Mouse (Mus musculus): ENCODE results near the gene 6030445D17Rik.
A peak's percentile ranks its signal among the peaks of the same experiment; 100 is the strongest.

6030445D17Rik gene

GRCm38 (mm10) chr4:136462086-136462838, at the start of gene 6030445D17Rik:
TSS of gene 6030445D17Rik (plus strand) at chr4:136462250.
- DNase-seq (ENCODE audit: low read depth, low spot score): peak; percentile 69

GRCm38 (mm10) chr4:136415477-136415876, 46.6 kb upstream of the 6030445D17Rik start:
- DNase-seq (ENCODE audit: low read depth, low spot score): no peak

GRCm38 (mm10) chr4:136418962-136419361, 43.1 kb upstream of the 6030445D17Rik start:
- no peak for DNase-seq (ENCODE audit: low read depth, low spot score)

GRCm38 (mm10) chr4:136419386-136419785, 42.7 kb upstream of the 6030445D17Rik start:
- DNase-seq (ENCODE audit: low read depth, low spot score): no peak

DNA sequence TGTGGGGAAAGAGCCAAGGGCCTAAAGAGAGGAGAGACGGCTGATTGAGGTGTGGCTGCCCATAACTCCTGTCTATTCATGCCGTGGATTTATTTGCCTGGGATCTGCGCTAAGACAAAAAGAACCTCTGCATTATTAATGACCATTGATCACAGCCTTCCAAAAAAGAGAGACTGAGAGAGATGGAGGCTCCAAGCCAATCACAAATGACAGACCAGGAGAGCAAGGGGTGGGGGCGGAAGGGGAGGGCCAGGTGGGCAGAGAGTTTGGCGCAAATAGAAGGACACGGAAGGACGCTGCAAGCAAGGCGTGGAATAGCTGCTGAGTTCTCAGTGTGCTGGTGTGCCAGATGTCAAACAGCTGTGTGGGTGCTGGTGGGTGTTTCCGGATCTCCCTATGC, 38.8 kb upstream of the 6030445D17Rik start, which contains the start of gene Htr1d:
TSS of gene Htr1d (plus strand) at position 301 of the 400 bp plus-strand sequence.
- no peak for DNase-seq (ENCODE audit: low read depth, low spot score)

GRCm38 (mm10) chr4:136424120-136424999, 37.7 kb upstream of the 6030445D17Rik start:
- peak; percentile 9 for DNase-seq (ENCODE audit: low read depth, low spot score)

DNA sequence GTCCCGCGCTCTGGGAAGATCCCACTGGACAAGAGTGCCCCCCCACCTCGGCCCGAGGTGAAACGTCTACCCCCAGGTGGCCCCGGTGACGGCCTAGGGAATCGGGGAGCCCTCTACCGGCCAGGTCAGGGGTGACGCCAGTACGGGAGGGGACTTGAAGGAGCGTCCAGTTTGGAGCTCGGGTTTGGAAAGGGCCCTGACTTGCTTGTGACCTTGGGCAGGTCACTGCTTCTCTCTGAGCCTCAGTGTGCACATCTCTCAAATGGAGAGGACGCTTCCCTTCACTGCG, 37.1 kb upstream of the 6030445D17Rik start:
- peak; percentile 38 for DNase-seq (ENCODE audit: low read depth, low spot score)

DNA sequence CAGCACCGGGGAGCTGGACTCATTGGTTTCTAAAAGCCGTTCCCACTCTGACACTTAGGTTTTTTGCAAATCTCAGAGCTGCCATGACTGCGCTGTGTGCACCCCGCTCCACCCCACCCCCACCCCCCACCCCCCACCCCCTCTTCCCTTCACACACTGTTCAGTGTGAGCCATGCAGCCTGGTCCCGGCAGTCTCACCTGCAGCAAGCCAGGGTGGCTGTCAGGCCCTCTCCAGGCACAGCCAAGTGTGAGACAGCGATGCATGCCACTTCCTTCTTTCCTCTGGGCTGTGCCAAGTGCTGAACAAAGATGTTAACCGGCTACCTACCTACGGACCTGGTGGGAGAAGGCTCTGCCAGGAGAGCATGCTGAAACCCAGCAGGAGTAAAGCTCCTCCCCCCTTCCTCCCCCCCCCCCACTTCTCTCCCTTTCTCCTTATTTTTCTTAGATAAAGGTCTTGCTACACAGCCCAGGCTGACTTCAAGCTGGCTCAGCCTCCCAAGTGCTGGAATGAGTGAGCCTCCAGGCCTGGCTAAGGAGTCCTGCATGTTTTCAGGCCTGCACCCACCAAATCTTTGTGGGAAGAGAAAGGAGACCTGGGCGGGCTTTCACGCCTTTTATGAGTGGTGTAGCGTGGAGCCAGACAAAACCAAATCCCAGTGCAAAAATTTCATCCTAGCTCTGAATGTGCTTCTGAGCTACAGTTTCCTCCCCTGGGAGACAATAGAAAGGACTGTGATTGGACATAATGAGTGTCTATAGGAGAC, 31.3 kb upstream of the 6030445D17Rik start:
- no peak for DNase-seq (ENCODE audit: low read depth, low spot score)

- DNase-seq (ENCODE audit: low read depth, low spot score): peak; percentile 65
Observed at GRCm38 (mm10) chr4:136431376-136431693, 30.7 kb upstream of the 6030445D17Rik start.

DNA sequence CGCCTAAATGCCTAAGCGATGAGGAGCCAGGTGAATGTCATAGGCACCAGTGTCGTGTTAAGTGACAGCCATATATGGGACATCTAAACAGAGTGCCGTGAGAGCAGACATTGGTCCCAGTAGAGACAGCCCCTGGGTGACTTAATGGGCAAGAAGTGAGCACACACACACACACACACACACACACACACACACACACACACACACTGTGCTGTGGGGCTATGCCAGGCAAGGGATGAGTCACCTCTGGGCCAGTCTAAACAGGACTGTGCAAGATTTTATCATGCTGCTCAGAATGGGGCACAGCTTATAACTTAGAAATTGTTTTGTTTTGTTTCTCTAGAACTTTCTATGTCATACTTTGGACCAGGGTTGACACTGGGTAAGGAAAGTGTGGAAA, 28.0 kb upstream of the 6030445D17Rik start:
- DNase-seq (ENCODE audit: low read depth, low spot score): no peak

DNA sequence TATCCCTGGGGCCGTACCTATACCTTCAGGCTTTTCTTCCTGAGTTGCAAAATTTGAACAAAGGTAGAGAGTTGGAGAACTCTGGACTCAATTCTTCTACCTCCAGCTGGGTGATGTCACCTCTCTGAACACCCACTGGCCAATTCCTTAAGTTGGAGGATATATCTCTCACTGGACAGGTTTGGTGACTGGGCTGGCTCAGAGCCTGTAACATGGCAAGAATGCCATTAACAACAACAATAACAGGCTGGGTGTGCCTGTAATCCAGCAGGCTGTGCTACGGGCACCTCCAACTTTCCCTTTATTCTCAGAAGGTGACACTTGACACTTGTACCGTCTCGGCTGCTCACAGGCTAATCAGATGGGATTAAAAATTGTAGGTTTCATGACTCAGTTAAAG, 22.9 kb upstream of the 6030445D17Rik start:
- no peak for DNase-seq (ENCODE audit: low read depth, low spot score)

DNA sequence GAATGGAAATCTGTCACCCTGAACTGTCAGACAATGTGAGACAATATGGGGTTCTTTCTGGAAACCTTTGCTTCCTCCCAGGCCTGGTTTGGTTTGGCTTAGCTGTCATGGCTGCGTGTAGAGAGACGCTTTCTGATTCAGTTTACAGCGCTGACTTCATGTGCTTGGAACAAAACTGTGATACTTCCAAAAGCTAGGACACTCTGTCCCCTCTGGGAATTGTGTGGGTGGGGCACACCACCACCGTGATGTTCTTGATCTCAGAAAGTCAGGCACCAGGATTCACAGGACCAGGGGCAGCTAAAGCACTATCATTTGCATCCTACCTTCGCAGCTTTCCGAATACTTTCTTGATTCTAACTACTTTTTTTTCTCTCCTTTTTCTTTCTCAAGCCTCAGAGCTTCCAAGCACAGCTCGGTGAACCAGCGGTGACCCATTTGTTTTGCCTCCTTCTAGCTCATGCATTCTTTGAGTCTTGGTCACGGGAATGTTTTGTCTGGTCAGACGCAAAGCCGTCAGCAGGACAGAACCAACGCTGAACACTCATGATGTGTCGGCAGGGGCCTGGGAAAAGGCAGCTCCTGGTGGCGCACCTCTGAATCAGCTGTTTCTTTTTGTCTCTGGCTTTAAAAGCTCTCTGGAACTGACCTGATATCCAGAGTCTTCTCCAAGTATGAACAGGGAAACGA, 20.6 kb upstream of the 6030445D17Rik start:
- no peak for DNase-seq (ENCODE audit: low read depth, low spot score)

- DNase-seq (ENCODE audit: low read depth, low spot score): no peak
Observed at GRCm38 (mm10) chr4:136444561-136444960, 17.5 kb upstream of the 6030445D17Rik start.

DNA sequence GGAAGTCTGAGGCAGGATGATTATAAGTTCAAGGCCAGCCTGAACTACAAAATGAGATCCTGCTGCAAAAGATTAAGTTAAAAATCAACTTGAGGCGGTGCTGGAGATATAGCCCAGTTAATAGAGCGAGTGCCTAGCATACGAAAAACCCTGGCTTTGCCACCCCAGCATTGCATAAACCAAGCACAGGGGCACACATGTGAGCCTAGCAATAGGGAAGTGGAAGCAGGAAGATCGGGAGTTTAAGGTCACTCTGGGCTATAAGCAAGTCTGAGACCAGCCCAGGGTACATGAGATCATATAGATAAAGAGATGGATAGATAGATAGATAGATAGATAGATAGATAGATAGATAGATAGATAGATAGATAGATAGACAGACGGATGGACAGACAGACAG, 12.3 kb upstream of the 6030445D17Rik start:
- no peak for DNase-seq (ENCODE audit: low read depth, low spot score)

DNA sequence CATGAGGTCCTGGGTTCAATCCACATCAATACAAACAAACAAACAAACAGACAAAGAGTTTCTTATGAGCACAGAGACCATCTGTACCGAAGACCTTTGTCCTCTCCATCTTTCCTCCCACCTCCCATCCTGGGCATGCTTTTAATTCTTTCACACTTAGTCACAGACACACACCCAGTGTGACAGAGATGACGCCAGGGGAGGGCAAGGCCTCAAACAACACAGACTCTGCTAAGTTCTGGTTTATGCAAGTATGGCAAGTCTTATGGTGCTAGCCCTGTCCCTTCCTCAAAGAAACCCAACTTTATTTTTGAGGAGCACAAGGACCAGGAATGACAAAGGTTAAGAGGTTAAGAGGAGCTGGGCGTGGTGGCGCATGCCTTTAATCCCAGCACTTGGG, 11.8 kb upstream of the 6030445D17Rik start:
- no peak for DNase-seq (ENCODE audit: low read depth, low spot score)

DNA sequence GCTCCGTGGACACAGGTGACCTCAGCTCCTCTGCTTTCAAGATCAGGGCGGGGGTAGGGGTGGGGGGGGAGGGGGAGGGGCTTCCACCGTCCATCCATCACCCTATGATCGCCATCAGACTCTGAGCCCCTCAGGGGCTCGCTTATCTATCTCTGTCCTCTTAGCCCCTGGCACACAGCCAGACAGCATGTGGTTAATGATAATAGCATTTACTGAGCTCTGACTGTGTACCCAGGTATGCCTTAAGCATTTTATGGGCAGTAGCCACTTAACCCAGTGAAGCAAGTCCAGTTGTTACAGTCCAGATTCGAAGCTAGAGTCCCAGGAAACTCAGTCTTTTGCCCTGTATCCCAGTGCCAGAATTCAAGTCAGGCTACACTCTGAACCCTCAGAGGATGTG, 10.5 kb upstream of the 6030445D17Rik start:
- DNase-seq (ENCODE audit: low read depth, low spot score): no peak

DNA sequence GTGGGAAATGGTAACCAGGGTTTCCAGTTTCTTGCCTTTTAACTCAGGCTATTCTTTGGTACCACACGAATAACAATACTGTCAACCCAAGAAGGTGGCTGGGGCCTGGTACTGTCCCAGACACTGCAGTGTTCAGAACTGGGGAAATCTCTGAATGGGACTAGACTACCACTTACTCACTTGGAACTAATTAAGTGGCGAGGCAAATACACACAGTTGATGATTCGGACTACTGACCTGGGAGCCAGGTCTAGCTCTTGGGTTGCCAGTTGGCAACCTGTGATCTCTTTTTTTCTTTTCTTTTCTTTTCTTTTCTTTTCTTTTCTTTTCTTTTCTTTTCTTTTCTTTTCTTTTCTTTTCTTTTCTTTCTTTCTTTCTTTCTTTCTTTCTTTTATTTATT, 9.8 kb upstream of the 6030445D17Rik start:
- DNase-seq (ENCODE audit: low read depth, low spot score): no peak

GRCm38 (mm10) chr4:136452792-136453191, 9.3 kb upstream of the 6030445D17Rik start:
- no peak for DNase-seq (ENCODE audit: low read depth, low spot score)

DNA sequence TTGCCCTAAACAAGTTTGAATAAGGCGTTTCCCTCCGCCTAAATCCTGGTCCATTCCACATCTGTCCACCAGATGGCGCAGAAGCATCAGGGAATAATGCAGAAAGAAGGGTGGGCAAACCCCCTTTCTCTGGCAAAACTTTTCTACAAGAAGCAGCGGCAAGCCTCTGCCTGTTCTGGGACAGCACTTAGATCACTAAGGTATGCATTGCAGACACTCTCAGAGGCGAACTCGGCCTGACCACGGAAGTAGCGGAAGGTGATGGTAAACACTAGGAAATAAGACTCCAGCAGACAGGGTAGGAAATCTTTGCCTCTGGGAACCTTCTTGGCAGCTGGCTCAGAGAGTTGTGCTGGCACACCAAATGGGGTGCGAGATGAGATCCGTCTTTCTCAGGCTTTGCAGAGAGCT, 7.2 kb upstream of the 6030445D17Rik start:
- peak; percentile 76 for DNase-seq (ENCODE audit: low read depth, low spot score)

DNA sequence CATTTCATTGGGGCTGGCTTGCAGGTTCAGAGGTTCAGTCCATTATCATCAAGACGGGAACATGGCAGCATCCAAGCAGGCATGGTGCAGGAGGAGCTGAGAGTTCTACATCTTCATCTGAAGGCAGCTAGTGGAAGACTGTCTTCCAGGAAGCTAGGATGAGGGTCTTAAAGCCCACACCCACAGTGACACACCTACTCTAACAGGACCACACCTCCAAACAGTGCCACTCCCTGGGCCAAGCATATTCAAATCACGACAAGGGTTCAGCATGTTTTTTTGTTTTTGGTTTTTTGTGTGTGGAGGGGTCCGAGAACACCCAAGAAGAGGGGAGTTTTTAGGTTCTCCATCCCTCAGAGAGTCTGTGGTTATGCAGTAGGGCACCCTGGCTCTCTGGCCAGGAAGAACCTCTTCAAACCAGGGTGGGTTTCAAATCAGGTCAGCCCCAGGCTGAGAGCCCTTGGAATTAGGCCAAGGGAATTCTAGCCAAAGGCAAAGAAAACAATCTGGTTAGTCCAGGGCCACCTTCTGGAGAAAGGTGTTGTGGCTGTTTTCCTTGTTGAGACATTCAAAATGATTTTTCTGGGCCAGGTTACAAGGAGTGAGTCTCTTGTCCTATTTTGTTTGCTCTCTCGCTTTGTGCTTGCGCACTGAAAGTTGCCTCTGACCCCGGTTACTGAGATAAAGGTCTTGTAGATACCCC, 5.4 kb upstream of the 6030445D17Rik start:
- DNase-seq (ENCODE audit: low read depth, low spot score): no peak

GRCm38 (mm10) chr4:136458276-136458675, 3.8 kb upstream of the 6030445D17Rik start:
- DNase-seq (ENCODE audit: low read depth, low spot score): no peak

Measured in CD4-positive, CD25-positive, alpha-beta regulatory T cell, adult 2 months (primary cell).